Mouse (Mus musculus) C2C12 (cell line): ENCODE data around the gene Bcl9l.

ENCODE experiments used
- CTCF ChIP-seq: IDR thresholded peaks from one replicate; pipeline ENCODE4 v1.5.1; 2011; ENCODE audit not compliant: control insufficient read depth, insufficient read depth, insufficient read length
- MAX ChIP-seq: IDR thresholded peaks from one replicate; pipeline ENCODE4 v1.6.1; 2011; ENCODE audit warnings: mild to moderate bottlenecking, control low read depth

DNA sequence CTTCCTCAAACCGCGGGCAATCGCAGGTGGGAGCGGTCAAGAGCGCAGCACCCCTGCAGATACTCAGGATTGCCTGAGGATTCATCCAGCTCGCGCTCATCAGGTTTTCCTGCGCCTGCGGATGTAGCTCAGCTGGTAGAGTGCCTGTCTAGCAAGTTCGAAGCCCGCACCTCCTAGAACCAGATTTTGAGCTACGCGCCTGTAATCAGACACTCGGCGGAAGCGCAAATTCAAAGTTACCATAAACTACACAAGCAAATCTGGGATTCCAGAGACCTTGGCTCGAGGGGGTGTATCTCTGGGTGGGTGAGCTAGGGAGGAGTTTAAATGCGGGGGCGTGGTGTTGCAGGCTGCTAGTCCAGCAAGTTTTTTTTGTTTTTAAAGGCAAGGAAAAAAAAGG is 41.7 kb upstream of the Bcl9l start, which contains the start of gene Foxr1:
- TF ChIP-seq MAX, result no peak
- TF ChIP-seq CTCF, result no peak
